Mouse (Mus musculus) megakaryocyte, adult 5-6 weeks (primary cell): ENCODE results near the gene Nab1. TPM values are rescaled to one million over a fixed set of nuclear protein-coding genes. Genes with fewer than 3 reads are reported as not detected.

ENCODE experiments used
- ATAC-seq: 2 replicates; pipeline ENCODE4 v1.8.0; 2016; ENCODE audit warnings: mild to moderate bottlenecking, inconsistent platforms; ENCODE audit not compliant: poor library complexity, severe bottlenecking
- total RNA-seq, 2 experiments: library from RNA; stranded (forward) in 1 of 2; stranded (reverse) in 1 of 2; fragments of 153-499, 151-499 nt in 1 of 2; fragments of 221-1000, 200-1000 nt in 1 of 2; gene quantifications; 2 replicates each; pipeline versions ENCODE4 v1.2.3 to v1.2.4; 2015 to 2017

Gene Nab1
- total RNA-seq, 2 experiments from 2014 or later, result 65.6 to 80.2 TPM

DNA sequence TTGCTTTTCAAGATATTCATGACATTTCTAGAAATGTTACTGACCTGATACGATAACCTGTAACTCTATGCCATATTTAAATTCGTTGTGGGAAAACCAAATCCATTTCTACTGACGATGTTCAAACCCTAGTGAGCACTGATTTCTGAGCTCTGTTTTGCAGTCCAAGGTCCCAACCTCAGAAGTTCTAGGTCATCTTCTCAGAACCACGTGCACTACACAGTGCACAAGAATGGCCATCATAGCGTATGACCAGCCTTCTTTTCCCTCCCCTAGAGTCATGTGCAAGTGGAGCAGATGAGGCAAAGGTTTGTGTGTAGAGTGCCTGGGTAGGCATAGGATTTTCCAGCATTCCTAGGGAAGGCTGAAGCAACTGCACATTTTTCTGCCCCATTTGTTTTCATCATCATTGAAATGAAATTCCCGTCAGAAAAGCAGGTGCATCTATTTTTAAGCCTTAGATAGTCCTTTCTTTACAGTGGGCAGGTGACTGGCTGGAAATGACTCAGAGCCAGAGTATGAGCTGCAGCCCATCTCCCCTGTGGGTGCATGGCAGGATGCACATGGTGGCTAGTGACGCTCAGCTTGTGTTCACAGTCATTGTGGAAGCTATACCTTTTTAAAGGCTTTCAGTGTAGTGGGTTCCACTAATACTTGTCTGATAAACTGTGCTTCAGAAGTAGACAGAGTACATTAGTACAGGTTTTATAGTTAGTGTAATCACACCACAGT lies 81.2 kb downstream of the Nab1 start:
- no peak for ATAC-seq

Other genes with a start within 250 kb of the Nab1 start
- gene Nemp2, start 130.0 kb upstream of the Nab1 start, total RNA-seq (2015), result 18.1 and 19.6 TPM in 2 replicates
- gene Nemp2, start 130.0 kb upstream of the Nab1 start, total RNA-seq (2017), result 19.4 and 20.3 TPM in 2 replicates
- gene Mfsd6, start 226.8 kb upstream of the Nab1 start, total RNA-seq (2015), result 30.6 and 33.0 TPM in 2 replicates
- gene Mfsd6, start 226.8 kb upstream of the Nab1 start, total RNA-seq (2017), result 26.8 and 31.8 TPM in 2 replicates